Mouse (Mus musculus) bone marrow macrophage, adult 2 months (primary cell): Measurements from ENCODE around the gene Trappc3.

Source experiments
- CTCF ChIP-seq: IDR thresholded peaks from 2 replicates; pipeline ENCODE4 v1.5.1; 2012; ENCODE audit warnings: low read depth, mild to moderate bottlenecking, low read length, moderate library complexity
- POLR2A ChIP-seq: IDR thresholded peaks from 2 replicates; pipeline ENCODE4 v1.6.1; 2012; ENCODE audit warnings: mild to moderate bottlenecking, low read depth, low read length, borderline replicate concordance

GRCm38 (mm10) chr4:126254315-126255112 lies 7.6 kb upstream of the Trappc3 start:
- TF ChIP-seq CTCF (no peak), POLR2A (no peak)
